Mouse (Mus musculus) ovary, adult 18-20 months (tissue): ENCODE data around the gene Tmem129.

Experiments
- DNase-seq: peaks from one replicate; pipeline ENCODE4 v3.0.0; 2022; ENCODE audit warnings: low spot score, mixed read lengths

Tmem129 gene

GRCm38 (mm10) chr5:33687142-33687541 lies 28.9 kb upstream of the Tmem129 start:
- no peak for DNase-seq

GRCm38 (mm10) chr5:33684932-33685331 lies 26.7 kb upstream of the Tmem129 start:
- no peak for DNase-seq

- no peak for DNase-seq
Observed at GRCm38 (mm10) chr5:33683897-33684652, 25.9 kb upstream of the Tmem129 start.

DNA sequence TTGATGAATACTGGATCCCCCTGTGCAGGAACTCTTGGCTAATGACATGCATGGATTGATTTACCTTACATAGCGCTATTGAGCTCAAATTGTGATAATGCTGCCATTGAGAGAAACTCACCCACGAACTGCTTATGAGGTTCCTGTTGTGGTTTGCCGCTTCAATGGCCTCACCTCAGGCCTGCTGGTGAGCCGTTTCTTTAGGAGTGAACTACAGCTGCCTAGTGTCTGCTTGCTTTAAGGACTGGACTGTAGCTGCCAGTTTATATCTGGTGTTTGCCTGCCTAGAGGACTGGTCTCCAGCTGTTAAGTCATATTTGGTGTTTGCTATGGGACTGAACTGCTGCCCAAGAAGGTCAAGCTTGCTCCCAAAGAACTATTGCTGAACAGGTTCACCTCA lies 24.7 kb upstream of the Tmem129 start:
- no peak for DNase-seq

- no peak for DNase-seq
Observed at GRCm38 (mm10) chr5:33681611-33682388, 23.6 kb upstream of the Tmem129 start.

DNA sequence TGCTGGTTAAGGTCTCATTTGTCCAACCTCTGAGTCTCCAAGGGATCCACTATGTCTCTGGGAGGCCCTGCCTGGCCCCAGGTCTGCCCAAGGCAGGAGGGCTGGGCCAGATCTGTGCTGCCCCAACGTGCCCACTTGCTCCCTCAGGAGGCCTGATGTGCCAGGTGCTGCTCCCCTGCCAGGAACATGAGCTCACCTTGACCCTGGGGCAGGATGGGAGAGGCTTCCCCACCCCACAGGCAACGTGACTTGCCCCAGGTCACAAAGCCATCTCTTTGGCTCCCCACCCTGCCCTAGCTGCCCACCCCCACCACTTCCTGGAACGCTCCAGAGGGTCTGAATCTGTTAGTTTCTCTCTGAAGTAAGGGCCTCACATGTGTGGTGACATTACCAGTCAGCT lies 22.8 kb upstream of the Tmem129 start:
- DNase-seq = no peak

GRCm38 (mm10) chr5:33678244-33678643 lies 20.0 kb upstream of the Tmem129 start:
- no peak for DNase-seq

DNA sequence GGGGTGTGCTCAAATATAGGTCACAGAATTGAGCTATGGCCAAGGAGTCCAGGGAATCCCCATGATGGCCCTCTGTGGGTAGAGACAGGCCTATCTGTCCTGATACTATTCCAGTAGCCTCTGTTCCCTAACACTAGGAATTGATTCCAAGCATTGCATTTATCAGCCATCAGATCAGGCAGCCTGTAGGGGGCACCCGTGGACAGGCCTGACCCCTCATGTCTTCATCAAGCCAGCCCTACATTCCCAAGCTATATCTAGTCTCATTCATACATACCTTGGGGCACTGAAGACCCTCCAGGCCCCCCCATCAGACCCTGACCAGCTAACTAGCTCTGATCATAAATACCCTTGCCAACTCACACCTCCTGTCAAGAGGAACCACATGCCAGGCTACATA lies 17.7 kb upstream of the Tmem129 start:
- DNase-seq = no peak

DNA sequence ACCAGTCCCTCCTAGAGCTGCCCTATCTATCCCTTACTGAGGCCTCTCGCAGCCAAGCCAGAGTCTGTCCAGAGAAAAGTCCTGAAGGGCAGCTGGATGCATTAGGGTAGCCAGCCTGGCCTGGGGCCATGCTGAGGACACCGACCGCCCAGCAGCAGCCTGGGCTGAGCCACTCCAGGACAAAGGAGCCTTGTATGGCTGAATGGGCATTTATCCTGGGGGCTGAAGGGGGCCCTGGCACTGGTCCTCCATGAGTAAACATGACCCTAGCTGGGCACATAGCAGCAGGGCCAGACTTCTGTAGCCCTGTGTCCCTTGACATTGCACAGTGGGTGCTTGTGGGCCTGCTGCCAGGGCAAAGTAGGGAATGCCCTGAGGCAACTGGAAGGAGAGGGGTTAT lies 16.2 kb upstream of the Tmem129 start:
- DNase-seq = no peak

DNA sequence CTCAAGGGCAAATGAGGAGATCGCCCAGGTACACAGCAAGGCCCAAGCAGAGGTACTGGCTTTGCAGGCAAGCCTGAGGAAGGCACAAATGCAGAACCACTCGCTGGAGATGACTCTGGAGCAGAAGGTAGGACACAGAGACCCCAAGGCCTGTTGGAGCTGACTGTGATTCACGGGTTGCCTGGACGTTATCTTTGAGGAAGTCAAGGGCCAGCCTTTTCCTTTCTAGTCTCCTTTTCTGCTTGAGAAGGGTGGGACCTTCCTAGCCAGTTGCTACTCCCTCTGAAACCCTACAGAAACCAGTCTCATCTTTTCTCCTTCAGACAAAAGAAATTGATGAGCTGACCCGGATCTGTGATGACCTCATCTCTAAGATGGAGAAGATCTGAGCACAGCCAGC lies 13.4 kb upstream of the Tmem129 start:
- DNase-seq = no peak

DNA sequence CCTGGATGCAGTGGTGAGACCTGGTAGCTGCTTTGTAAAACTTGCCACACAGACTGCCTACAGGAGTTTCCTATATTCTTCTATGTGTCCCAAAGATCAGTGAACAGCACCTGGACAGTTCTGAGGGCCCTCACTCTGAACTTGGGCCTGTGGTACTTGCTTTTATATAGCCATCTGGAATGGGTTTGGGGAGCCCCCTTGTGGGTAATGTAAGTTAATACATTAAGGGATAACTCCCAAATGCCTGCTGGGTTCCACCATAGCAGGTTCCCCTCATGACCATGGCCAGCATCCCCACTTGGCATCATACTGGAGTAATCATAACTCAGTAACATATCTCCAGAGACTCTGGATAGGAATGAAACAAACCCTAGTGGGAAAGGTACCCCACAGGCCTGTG lies 10.0 kb upstream of the Tmem129 start:
- no peak for DNase-seq

- no peak for DNase-seq
Observed at GRCm38 (mm10) chr5:33658664-33659050, 441 bp upstream of the Tmem129 start.

DNA sequence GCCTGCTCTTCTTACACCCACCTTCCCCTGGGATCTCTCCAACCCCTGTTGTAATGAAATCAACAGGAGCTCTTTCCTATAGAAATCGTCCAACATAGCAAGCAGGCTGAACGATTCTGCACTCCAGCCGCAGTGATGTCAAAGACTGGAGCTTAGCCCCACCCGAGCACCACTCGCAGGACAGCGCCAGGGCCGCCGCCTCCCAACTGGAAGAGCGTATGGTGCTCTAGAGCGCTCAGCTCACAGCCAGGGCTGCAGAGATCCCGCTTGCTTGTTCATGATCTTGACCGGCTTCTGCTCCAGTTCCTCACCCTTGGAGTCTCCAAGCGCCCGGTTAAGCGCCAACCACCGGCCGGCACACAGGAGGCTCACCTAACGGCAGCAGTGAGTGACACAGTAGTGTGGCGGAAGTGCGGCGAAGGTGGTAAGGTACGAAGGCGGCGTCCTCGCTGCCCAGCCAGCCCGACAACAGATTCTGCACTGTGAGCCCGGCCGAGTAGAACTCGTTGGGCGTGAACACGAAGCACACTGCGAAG lies 897 bp downstream of the Tmem129 start:
- DNase-seq = no peak

DNA sequence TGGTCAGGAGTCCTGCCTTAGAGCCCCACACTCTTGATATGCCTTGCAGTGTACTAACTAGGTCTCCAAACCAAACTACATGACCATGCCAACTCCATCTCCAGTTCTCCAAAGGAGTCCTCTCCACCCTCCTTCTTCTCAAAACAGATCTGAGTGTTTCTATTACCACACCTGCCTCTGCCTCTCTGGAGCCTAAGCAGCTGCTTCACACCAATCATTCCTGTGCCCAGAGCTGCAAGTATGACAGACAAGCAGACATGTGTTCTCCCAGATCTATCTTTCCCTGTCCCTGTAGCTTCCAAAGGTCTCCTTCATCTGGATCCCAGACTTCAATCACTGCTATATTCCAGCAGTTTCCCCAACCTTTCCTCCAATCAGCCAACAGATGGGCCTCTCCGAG lies 1.5 kb downstream of the Tmem129 start:
- DNase-seq = no peak

DNA sequence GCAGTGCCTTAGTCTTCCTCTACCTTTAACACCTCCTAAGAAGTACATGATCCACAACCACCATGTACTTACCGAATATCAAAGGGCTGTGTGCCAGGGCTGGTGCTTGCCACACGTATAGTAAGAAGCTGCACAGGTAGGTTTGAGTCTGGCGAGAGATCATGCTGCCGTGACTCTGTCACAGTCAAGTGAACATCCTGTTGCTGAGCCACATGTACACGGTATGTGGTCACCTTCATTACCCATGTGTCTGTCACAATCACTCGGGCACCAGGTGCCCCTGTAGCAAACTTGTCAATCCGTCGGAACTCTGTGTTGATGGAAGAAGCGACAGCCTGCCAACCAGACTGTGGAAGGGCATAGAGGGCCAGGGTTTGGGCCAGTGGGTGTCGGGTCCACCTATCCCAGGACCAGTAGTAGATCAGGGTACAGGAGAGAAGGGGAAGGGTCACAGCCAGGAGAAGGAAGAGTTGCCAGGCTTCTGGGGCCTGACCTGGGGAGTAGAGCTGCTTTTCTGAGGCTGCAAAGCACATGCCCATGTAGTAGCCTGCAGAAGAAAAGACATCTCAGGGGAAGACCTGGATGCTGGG lies 2.9 kb downstream of the Tmem129 start:
- no peak for DNase-seq

- no peak for DNase-seq
Observed at GRCm38 (mm10) chr5:33654424-33654823, 3.8 kb downstream of the Tmem129 start.

DNA sequence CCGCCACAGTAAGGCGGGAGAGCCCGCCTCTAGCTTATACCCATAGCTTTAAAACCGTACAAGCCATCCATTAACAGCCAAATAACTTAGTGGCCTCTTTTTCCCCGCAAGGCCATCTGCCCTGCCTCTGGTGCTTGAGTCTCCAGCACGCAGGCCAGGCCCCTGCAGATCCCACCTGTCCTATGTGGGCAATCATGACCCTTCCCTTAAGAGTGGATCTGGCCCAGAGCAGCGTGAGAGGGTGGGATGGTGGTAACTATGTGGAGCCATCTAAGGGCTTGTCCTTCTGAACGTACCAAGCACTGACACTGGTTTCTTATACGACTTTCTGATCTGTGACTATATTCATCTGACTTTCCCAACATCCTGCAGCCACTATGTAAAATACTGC lies 5.4 kb downstream of the Tmem129 start:
- DNase-seq = no peak

DNA sequence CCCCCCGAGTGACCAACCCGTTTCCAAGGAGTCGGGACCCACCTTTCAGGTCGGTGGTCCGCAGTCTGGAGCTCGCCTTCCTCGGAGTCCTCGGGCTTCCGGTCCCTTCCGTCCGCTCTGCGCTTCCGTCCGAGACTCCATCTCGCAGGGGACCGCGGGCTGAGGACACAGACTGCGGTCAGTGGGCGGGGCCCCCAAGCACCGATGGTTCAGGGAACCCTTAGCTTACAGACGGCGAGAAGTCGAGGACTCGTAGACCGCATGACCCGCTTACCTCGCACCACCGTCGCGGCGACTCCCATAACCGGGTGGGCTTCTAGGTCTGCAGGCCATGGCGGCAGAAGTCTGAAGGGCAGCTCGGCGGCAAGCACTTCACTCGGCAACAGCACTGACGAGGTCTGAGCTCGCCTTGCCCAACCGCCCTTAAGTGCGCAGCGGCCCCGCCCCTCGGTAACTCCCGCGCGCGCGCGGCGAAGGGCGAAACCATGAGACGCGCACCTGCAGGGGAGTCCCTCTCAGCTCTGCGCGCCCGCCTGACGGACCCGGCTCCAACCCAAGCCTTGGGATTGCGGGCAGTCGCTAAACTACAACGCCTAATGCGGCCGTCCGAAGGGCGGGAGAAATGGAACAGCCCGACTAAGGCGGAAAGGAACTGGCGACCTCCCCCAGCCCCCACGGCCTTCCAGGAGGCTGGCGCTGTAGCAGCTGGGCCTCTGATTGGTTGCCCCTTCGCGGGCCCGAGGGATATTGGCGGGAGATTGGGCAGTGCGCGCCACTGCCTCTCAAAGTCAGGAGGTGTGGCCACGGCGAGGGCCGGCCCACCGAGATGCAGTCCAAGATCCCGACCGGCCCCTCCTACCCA lies 6.1 kb downstream of the Tmem129 start, which contains the start of gene Slbp:
Gene Slbp, minus strand, starts transcription at position 654 of the 862 bp plus-strand sequence.
- peak; percentile 96 for DNase-seq

DNA sequence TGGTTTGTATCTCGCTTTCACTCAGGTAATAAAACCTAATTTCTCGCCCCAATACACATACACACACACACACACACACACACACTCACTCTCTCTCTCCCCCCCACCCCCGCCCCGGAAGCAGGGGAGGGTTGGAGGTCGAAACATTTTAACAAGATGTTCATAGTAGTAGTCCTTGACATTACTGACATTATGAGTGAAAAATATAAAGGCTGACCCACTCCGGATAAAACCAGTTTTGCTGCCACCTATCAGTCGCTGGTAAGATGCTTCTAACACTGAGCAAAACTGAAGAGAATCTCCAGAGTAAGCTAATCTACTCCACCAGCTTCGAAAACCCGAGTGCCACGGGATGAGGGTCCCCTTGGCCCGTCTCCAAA lies 6.7 kb downstream of the Tmem129 start:
- no peak for DNase-seq

DNA sequence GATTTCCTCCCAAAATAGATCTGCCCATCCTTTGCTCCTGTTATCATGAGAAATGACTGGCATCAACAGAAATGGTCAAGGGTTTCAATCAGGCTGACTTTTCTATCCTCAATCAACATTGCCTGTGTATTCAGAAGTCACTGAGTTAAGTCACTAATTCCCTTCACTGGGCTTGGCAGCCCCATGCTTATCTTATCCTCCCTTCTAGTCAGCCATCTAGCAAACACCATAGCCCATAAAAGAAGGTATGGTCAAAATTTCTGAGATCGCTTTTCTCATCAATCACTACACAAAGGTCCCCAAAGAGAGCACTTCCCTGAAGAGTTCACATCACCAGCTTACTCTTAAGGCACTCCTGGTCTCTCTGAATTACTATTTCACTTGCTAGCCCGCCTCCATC lies 7.2 kb downstream of the Tmem129 start:
- DNase-seq = no peak

DNA sequence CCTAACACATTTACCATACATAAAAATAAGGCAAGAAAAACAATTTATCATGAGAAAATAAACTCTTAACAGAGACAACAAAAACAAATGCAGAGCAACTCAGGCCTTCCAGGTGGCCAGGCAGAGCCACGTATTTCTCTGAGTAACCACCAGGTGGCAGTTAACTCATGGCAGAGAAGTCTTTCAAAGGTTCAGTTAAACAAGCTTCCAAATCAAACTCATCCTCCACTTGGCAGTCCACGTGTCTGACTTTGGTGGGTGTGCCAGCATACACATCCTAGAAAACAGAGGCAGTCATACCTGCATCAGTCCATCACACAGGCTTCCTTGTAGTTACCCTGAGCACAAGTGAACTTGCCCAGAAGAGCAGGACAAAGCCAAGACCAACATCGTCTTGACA lies 17.6 kb downstream of the Tmem129 start:
- DNase-seq = no peak

DNA sequence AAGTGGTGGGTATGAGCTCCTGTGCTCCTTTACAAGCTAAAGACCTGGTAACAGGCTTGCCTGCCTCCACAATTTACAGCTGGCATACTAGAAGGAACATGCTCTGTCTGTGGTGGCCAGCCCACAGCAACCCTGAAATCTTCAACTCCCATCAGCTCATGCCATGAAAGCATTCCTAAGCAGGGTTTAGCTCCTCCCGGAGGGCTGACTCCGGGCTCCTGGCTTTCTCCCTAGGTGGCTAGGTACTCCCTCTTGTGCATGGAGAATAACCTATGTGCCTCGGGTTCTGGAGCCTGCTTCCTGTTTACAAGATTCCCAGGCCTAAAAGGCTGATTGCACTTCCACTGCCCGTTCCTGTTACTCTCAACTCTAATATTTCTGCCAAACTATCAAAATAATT lies 19.4 kb downstream of the Tmem129 start:
- no peak for DNase-seq
